Mouse (Mus musculus): ENCODE measurements at regions not wholly inside any gene's neighbourhood (a gene's known extent, or its start where the extent isn't known, plus 50 kb on each side); places are given as distances from the start of the nearest gene placed in this dataset.

DNA sequence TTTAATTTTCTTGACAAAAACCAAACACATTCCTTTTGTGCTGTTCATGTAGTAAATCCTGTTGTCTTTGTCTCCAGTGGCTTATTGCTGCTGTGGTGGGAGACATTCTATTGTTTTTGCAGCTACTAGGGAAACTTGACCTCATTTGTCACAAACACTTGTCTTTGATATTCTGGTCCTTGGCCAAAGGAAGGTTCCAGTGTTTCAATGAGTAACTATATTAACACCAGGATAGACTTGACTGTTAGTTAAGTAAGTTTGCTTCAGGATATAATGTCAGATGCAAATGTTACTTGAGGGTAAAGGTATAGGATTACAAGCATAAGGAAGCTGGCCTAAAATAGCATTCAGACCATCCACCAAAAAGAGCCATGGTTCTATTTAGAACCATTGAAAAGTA lies 123.7 kb downstream of the Fam174a start:
- no peak for TF ChIP-seq ZC3H11A (IDR thresholded peaks at IDR 0.05; ENCODE audit: borderline replicate concordance, low read depth, low read length)
- TF ChIP-seq ZNF384 (IDR thresholded peaks at IDR 0.05; ENCODE audit: low read depth, low read length) = no peak
- TF ChIP-seq MAFK (IDR thresholded peaks at IDR 0.05; ENCODE audit: insufficient read depth, low read depth, low read length) = no peak
- TF ChIP-seq CHD2 (IDR thresholded peaks at IDR 0.05; ENCODE audit: low read depth, low read length) = no peak
